In genomic region chr1:73392077-73392476, GRCm38 (mm10) we compare ENCODE assay signal across 12 mouse cellular contexts.
"Had no signal": no experiment of that assay in that cellular context is flagged by ENCODE, and none has a peak within 500 bp of the region (broad histone marks: within the 10 kb centered on the region; RNA-seq: fewer than 3 reads in every experiment).

No protein-coding gene starts in this region.

- H3K9me3 ChIP-seq: limb, embryonic 15.5 days; liver, embryonic 12.5 days; midbrain, embryonic 15.5 days had no signal

- H3K27ac ChIP-seq: hindbrain, postnatal 0 days; limb, embryonic 15.5 days; liver, embryonic 12.5 days; midbrain, embryonic 15.5 days had no signal

- H3K4me1 ChIP-seq: liver, embryonic 12.5 days; midbrain, embryonic 15.5 days had no signal

- H3K9ac ChIP-seq: limb, embryonic 15.5 days; liver, embryonic 12.5 days; lung, embryonic 14.5 days; midbrain, embryonic 15.5 days had no signal

- H3K36me3 ChIP-seq: limb, embryonic 15.5 days; liver, embryonic 12.5 days; midbrain, embryonic 15.5 days had no signal

- ATAC-seq: hindbrain, postnatal 0 days; intestine, embryonic 16.5 days; liver, embryonic 12.5 days; midbrain, embryonic 15.5 days had no signal

- H3K4me3 ChIP-seq: limb, embryonic 15.5 days; liver, embryonic 12.5 days; midbrain, embryonic 15.5 days had no signal

- H3K27me3 ChIP-seq: limb, embryonic 15.5 days; liver, embryonic 12.5 days; midbrain, embryonic 15.5 days had no signal

- H3K4me2 ChIP-seq: limb, embryonic 15.5 days; liver, embryonic 12.5 days; lung, embryonic 14.5 days; midbrain, embryonic 11.5 days; midbrain, embryonic 15.5 days had no signal

- DNase-seq: left cerebral cortex, postnatal 4 days; lung, embryonic 14.5 days; lung, postnatal 10 days; lung, postnatal 4 days; thymus, adult 2 months; thymus, postnatal 25 days had no signal
